Mouse (Mus musculus) neutrophil, adult 5-6 weeks (primary cell): ENCODE measurements around the gene Nxph4. TPM values are rescaled to one million over a fixed set of nuclear protein-coding genes. Genes with fewer than 3 reads are reported as not detected.

ENCODE experiments used
- ATAC-seq: fragments of 151-379, 151-347 bp; 2 replicates; pipeline ENCODE4 v1.8.0; 2017; ENCODE audit warnings: mild to moderate bottlenecking, moderate TSS enrichment; ENCODE audit not compliant: insufficient number of reproducible peaks, poor library complexity, low FRiP score, severe bottlenecking; ENCODE audit errors: extremely low read depth
- total RNA-seq: library from RNA; stranded (forward); fragments of 200-1000 nt; gene quantifications from 2 replicates; pipeline ENCODE4 v1.2.3, GENCODE M21; 2017

Nxph4 gene
- total RNA-seq: not detected in 2 replicates

- no peak for ATAC-seq
These were observed at the start of gene Nxph4 for GRCm38 (mm10) chr10:127534036-127534928. TSS of gene Nxph4 (minus strand) at chr10:127534559.

- ATAC-seq: no peak
These were observed 49.3 kb upstream of the Nxph4 start for GRCm38 (mm10) chr10:127583649-127584048.

DNA sequence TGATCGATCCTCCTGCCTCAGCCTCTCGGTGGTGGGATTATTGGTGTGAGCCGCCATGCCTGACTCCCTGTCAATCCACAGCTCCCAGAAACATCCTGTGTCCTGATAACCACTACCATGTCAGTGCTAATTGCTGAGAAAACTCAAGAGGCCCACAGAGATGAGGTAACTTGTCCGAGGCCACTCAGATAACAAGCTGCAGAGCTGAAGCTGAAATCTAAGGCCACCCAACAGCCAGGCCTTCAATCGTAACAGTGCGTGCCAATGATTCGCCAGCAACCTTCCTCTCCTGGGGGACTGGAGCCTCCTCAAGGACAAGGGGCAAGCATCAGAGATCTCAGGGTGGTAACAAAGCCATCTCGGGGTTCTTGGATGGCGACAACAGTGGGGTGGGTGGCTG is 46.9 kb upstream of the Nxph4 start:
- ATAC-seq: no peak

- no peak for ATAC-seq
These were observed 43.6 kb upstream of the Nxph4 start for GRCm38 (mm10) chr10:127577982-127578381.

DNA sequence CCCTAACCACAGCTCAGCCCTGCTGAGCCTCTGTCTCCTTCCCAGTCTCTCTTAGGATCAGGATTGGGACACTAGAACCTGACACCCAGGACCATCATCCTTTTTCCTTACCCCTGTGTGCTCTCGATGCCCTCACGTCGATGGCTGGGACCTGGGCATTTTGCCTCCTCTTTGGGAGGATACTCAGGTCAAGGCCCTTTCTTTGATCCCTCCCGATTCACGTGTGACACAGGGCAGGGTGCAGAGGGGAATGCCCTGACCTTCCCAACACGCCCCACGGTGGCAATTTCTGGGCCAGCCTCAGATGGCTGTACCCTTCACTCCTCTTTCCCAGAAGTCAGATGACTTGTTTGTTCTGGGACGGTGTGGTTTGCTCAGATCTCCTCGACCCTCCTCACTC is 42.8 kb upstream of the Nxph4 start:
- no peak for ATAC-seq

GRCm38 (mm10) chr10:127576381-127576961 is 42.1 kb upstream of the Nxph4 start:
- ATAC-seq: peak; percentile 70

GRCm38 (mm10) chr10:127575741-127576140 is 41.4 kb upstream of the Nxph4 start:
- no peak for ATAC-seq

DNA sequence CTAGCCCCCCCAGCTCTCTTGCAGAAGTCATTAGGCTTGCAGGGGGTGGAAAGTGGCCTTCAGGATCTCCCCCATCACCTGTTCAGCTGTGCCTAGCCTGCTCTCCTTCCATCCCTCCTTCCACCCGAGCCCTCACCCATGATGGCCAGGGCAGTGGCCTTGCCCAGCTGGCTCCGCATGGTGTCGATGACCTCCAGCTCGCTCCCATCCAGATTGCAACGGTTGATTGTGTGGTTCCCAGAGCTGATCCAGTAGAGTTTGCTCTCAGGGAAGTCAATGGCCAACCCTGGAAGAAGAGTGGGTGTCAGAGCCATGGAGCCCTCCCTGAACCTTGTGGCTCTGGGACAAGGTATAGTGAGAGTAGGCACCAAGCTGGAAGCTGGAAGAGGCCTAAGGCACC is 37.9 kb upstream of the Nxph4 start:
- no peak for ATAC-seq

DNA sequence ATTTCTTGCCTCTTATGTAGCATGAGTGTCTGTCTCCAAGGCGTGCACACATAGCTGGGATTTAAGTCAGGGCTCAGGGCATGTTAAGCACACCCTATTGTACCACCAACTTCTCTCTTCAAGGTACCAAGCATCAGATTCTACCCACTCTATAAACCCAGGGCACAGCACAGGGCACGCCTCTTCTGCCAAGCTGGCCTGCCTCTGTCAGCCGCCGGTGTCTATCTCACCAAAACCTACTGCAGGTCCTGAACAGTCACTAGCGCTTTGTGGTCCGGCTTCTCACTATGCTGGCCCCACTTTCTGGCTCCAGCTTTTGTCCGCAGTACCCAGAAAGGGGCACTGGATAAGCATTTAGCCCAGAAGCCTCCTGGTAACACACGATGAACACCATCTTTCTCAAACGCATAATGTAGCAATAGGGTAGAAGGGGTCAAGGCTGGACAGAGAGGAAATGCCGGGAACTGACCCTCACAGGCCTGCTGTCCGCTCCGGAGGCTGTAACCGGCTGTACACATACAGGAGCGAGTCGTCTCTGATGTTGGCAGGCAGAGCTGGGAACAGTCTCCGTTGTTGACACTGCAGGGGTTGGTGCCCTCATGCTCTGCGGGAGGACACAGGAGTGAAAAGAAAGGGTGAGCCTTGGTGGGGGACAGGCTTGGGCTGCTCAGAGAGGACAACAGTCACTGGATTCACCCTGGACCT is 36.7 kb upstream of the Nxph4 start:
- no peak for ATAC-seq

DNA sequence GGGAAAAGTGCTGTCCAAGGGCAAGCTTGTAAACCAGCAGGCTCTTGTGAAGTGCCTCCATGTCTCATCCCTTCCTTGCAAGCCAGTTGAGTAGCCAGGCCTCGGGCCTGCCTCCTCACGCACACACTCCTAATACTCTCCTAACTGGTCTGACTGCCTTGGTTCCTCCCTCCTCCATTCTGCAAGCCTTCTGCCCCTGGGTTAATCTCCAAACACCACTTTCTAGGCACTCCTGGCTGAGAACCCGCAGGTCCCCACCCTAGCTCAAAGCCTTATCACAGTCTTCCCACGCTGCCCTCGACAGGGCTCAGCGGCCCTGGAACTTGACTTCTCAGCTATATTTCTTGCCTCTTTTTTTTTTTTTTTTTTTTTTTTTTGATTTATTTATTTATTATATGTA is 36.0 kb upstream of the Nxph4 start:
- ATAC-seq: no peak

GRCm38 (mm10) chr10:127569450-127569849 is 35.1 kb upstream of the Nxph4 start:
- ATAC-seq: no peak; the same call in 1 of the 2 replicates

DNA sequence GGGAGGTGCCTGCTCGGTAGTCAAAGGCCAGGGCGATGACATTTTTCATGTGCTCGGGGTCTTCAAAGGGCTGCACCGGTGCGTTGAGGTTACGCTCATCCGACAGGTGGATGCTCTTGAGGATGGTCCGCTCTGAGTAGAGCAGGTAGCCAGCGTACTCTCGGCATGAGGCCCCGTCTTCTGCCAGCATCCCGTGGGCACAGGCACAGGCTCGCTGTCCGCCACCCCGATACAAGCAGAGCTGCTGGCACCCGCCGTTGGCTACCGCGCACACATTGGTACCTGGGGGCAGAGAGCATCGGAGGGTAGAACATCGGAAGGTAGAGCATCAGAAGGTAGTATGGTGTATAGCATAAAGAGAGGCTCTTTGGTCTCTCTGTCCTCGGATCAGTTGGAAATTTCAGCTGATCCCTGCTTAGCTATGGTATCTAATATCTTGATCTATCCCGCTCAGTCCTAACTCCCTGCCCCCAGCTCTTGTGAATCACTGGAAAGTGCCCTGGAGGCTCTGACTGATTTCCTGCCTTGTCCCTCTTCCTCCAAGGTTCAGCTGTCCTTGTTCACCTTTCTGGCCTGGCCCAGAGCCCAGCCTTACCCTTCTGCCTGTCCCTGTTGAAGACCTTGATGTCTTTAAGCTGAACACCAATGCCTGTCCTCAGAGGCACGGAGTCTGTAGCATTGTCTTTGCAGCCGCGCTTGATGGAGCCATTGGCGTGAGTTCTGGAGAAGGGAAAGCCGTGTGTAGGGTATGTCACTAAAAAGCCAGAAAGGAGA is 32.4 kb upstream of the Nxph4 start:
- ATAC-seq: no peak

GRCm38 (mm10) chr10:127564301-127564700 is 29.9 kb upstream of the Nxph4 start:
- no peak for ATAC-seq

- ATAC-seq: no peak
These were observed 29.5 kb upstream of the Nxph4 start for GRCm38 (mm10) chr10:127563840-127564239.

GRCm38 (mm10) chr10:127561145-127561544 is 26.8 kb upstream of the Nxph4 start:
- no peak for ATAC-seq

GRCm38 (mm10) chr10:127557397-127557796 is 23.0 kb upstream of the Nxph4 start:
- ATAC-seq: no peak

GRCm38 (mm10) chr10:127555703-127556102 is 21.3 kb upstream of the Nxph4 start:
- ATAC-seq: no peak

- no peak for ATAC-seq
These were observed 15.5 kb upstream of the Nxph4 start for GRCm38 (mm10) chr10:127549892-127550291.

DNA sequence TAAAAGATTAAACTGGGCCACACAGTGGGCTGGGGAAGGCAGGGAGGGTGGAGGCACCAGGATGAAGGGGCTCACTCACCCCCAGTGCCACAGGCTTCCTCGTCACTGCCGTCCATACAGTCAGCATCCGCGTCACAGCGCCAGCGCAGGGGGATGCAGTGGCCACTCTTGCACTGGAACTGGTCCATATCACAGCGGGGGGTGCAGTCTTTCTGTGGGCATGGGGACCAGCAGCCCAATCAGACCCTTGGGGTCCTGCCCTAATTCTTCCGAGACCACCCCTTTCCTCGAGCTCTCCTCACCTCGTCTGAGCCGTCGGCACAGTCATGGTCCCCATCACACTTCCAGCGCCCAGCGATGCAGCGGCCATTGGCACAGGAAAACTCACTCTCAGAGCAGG is 13.9 kb upstream of the Nxph4 start:
- ATAC-seq: no peak
